23 mouse cellular contexts compared by ENCODE assay signal in genomic region chr6:127578316-127578715, GRCm38 (mm10). TPM values are rescaled to one million over a fixed set of nuclear protein-coding genes. Genes with fewer than 3 reads are reported as not detected.
DNase-seq lines count a peak whose midpoint lies in the region; ATAC-seq and TF ChIP-seq lines count a peak whose summit lies in the region.
"Had no signal": no experiment of that assay in that cellular context is flagged by ENCODE, and none has a peak within 500 bp of the region (broad histone marks: within the 10 kb centered on the region; RNA-seq: fewer than 3 reads in every experiment).

No protein-coding gene starts in this region.

- H3K9ac ChIP-seq in kidney, postnatal 0 days (ENCODE audit: low read depth, low read length): no peak overlapping the region
- no peak overlapping the region for H3K9ac ChIP-seq in liver, embryonic 15.5 days
- H3K9ac ChIP-seq: forebrain, embryonic 13.5 days; heart, embryonic 13.5 days; lung, embryonic 14.5 days; midbrain, embryonic 13.5 days; neural tube, embryonic 12.5 days had no signal

- H3K4me1 ChIP-seq in kidney, postnatal 0 days (replicated peaks; ENCODE audit: insufficient read depth, low read length): peaks cover 5% of the 10 kb centered on the region; the same call in 1 of the 2 replicates
- H3K4me1 ChIP-seq in liver, embryonic 15.5 days (replicated peaks): peaks cover 59% of the 10 kb centered on the region

- WGBS in kidney, postnatal 0 days: 31% methylated on average over 7 of the region's 7 CpGs
- WGBS in liver, embryonic 15.5 days (ENCODE audit: insufficient replicate concordance): 57% methylated on average over 7 of the region's 7 CpGs

- DNase-seq in adrenal gland, adult 8-10 months: peak; percentile 43
- DNase-seq in adrenal gland, postnatal 25 days: no peak
- DNase-seq in kidney, postnatal 0 days (ENCODE audit: low spot score): peak; percentile 27
- no peak for DNase-seq in kidney, adult 11 months
- DNase-seq in adrenal gland, postnatal 14 days: peak; percentile 59
- DNase-seq in cerebellum, adult 9-10 months: no peak
- DNase-seq: cerebellum, adult 18-20 months; cerebellum, postnatal 25 days; gastrocnemius, postnatal 36 days; heart, adult 2 months; heart, postnatal 14 days; lung, embryonic 14.5 days; right cerebral cortex, postnatal 4 days; thymus, adult 18-20 months; thymus, postnatal 36 days had no signal

- ATAC-seq in kidney, postnatal 0 days (replicated peaks; ENCODE audit: low FRiP score, low read depth): no peak
- ATAC-seq in liver, embryonic 15.5 days (ENCODE audit: insufficient read depth): no peak
- no peak for ATAC-seq in monocyte, adult 5-6 weeks (replicated peaks; ENCODE audit: insufficient number of reproducible peaks, low FRiP score, low TSS enrichment, poor library complexity, severe bottlenecking)
- ATAC-seq: CD4-positive, CD25-positive, alpha-beta regulatory T cell, adult 4 months; forebrain, embryonic 13.5 days; midbrain, embryonic 13.5 days had no signal

- H3K4me3 ChIP-seq in kidney, postnatal 0 days (replicated peaks; ENCODE audit: low read depth, low read length): no peak overlapping the region
- H3K4me3 ChIP-seq in liver, embryonic 15.5 days (replicated peaks): peak overlapping the region; percentile 7
- H3K4me3 ChIP-seq: embryonic facial prominence, embryonic 12.5 days; forebrain, embryonic 13.5 days; heart, adult 2 months; heart, embryonic 13.5 days; midbrain, embryonic 13.5 days; neural tube, embryonic 12.5 days had no signal

- H3K27me3 ChIP-seq in kidney, postnatal 0 days (ENCODE audit: insufficient read depth, low read length): no peaks in the 10 kb centered on the region
- H3K27me3 ChIP-seq in liver, embryonic 15.5 days: no peaks in the 10 kb centered on the region
- H3K27me3 ChIP-seq: embryonic facial prominence, embryonic 12.5 days; forebrain, embryonic 13.5 days; heart, embryonic 13.5 days; midbrain, embryonic 13.5 days; neural tube, embryonic 12.5 days had no signal

- no peak overlapping the region for H3K4me2 ChIP-seq in kidney, postnatal 0 days (ENCODE audit: low read length)
- peak overlapping the region; percentile 33 for H3K4me2 ChIP-seq in liver, embryonic 15.5 days
- H3K4me2 ChIP-seq: embryonic facial prominence, embryonic 12.5 days; forebrain, embryonic 13.5 days; heart, embryonic 13.5 days; lung, embryonic 14.5 days; midbrain, embryonic 13.5 days; neural tube, embryonic 12.5 days had no signal

- TF ChIP-seq CTCF in kidney, postnatal 0 days (IDR thresholded peaks at IDR 0.05; ENCODE audit: low read depth): no peak

- H3K9me3 ChIP-seq in kidney, postnatal 0 days (replicated peaks; ENCODE audit: low read length): no peaks in the 10 kb centered on the region
- no peaks in the 10 kb centered on the region for H3K9me3 ChIP-seq in liver, embryonic 15.5 days (replicated peaks)
- H3K9me3 ChIP-seq: embryonic facial prominence, embryonic 12.5 days; forebrain, embryonic 13.5 days; heart, embryonic 13.5 days; midbrain, embryonic 13.5 days; neural tube, embryonic 12.5 days had no signal

- no peaks in the 10 kb centered on the region for H3K36me3 ChIP-seq in kidney, postnatal 0 days (ENCODE audit: insufficient read depth, low read length)
- H3K36me3 ChIP-seq in liver, embryonic 15.5 days (replicated peaks): no peaks in the 10 kb centered on the region
- H3K36me3 ChIP-seq: embryonic facial prominence, embryonic 12.5 days; heart, embryonic 13.5 days; midbrain, embryonic 13.5 days; neural tube, embryonic 12.5 days had no signal

- H3K27ac ChIP-seq in kidney, postnatal 0 days: no peak overlapping the region
- peak overlapping the region; percentile 65 for H3K27ac ChIP-seq in liver, embryonic 15.5 days (replicated peaks)
- H3K27ac ChIP-seq: embryonic facial prominence, embryonic 12.5 days; forebrain, embryonic 13.5 days; heart, adult 2 months; heart, embryonic 13.5 days; midbrain, embryonic 13.5 days; neural tube, embryonic 12.5 days had no signal

RNA-seq across cellular contexts. Expression of gene Cracr2a, which starts 17.2 kb away (rescaled TPM):
- total RNA-seq in adrenal gland, adult 8-10 months (2022): 1 to 10 TPM; 2.1 to 4.3 (median 4.1) TPM
- total RNA-seq in adrenal gland, postnatal 25 days (2021): 2.9 and 3.6 TPM in 2 replicates
- polyA plus RNA-seq in kidney, postnatal 0 days (2015; fragmentation: Nextera tagmentation; extraction: Ambion mirVana): 0.83 and 0.96 TPM in 2 replicates
- total RNA-seq in adrenal gland, postnatal 14 days (2021): 1.0 and 3.6 TPM in 2 replicates
- polyA plus RNA-seq in liver, embryonic 15.5 days (2015; fragmentation: Nextera tagmentation; extraction: Ambion mirVana): 0.97 and 1.0 TPM in 2 replicates
- 12.1 to 38.8 TPM (median 14.6 TPM) in 3 replicates for total RNA-seq in monocyte, adult 5-6 weeks (2017)

Comparison
In these comparisons a context has a peak if more than half of its experiments do, and no peak if none do; other contexts are left out.
1. DNase-seq: peak in adrenal gland, adult 8-10 months (single experiment), kidney, postnatal 0 days (single experiment) and adrenal gland, postnatal 14 days (single experiment); none in adrenal gland, postnatal 25 days (single experiment), kidney, adult 11 months (single experiment) and cerebellum, adult 9-10 months (single experiment).